Mouse (Mus musculus) neural tube, postnatal 0 days (tissue): ENCODE measurements around the gene Slc25a11. TPM values are rescaled to one million over a fixed set of nuclear protein-coding genes. Genes with fewer than 3 reads are reported as not detected.

Experiments
- polyA plus RNA-seq: library from polyadenylated mRNA; unstranded; fragments of >200 nt; fragmentation: Nextera tagmentation; extraction: Ambion mirVana; gene quantifications from 2 replicates; pipeline ENCODE4 v1.2.1, GENCODE M21; 2015

The Slc25a11 gene
- polyA plus RNA-seq = 162 TPM in 2 replicates

DNA sequence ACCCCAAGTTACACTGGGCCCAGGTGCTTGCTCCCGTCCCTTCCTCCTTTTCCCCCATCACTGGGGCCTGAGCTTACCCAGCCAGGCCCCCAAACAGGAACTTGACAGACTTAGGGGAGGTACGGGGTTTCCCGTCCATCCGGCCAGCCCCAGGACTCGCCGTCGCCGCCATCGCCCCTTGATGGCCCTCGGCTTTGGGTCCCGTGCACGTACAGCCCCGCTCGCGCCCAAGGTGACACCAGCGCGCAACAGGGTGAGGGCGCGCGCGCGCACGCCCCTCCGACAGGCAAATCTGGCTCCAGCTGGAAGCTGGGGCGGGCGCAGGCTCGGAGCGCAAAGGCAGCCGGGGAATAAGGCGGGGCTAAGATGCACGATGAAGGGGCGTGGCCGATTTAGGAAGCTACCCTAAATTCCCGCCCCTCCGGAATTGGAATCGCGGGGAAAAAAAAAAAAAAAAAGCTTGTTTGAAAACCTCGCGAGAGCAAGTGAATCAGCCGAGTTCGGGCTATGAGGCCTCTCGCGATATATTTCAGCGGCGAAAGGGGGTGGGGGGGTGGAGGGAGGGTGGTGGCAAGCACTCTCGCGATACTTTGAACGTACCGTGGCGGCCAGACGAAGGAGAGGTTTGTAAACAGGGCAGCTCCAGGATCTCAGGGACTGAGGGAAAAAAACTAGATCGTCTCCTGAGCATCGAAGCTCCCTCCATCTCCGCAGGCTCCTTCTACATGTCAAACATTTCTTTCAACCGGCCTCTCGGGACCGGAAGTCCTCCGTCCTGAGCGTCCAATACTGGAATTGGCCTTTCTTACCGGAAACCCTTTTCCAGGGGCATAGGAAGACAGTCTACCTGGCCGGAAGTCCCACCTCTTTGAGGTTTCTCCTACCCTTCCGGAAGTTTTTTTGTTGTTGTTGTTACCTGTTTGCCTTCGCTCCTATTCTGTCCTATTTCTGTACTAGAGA, at the start of gene Slc25a11, which contains the start of gene Rnf167:
TSS of gene Slc25a11 (minus strand) at position 789 of the 960 bp plus-strand sequence.
TSS of gene Rnf167 (plus strand) at position 545 of the 960 bp plus-strand sequence.

DNA sequence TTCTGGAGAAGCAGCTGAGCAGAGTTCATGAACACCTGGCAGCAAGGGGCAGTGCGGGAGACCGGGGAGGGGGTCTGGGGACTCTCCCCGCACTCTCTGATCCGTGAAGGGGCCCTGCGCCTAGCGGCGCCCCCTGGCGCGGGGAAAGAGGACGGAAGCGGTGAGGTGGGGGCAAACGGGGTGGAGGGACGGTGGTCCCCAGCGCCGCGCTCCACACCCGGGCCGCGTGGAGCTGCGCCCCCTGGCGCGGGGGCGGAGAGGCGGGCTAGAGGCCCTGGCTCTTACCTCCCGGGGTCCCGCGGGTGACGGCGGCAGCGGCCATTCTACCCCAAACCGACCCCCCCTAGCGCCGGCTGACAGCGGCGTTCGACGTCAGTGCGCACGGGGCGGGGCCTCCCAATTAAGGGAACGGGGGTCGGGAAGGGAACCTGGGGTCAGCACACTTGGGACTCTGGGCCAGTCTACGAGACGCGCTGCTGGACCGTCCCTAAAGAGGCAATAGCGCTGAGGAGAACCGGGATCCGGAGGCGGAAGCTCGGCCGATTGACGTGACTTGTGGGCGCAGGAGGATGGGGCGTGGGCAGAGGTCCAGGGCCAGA, 40.4 kb upstream of the Slc25a11 start, which contains the start of gene Camta2:
TSS of gene Camta2 (minus strand) at position 505 of the 599 bp plus-strand sequence.

DNA sequence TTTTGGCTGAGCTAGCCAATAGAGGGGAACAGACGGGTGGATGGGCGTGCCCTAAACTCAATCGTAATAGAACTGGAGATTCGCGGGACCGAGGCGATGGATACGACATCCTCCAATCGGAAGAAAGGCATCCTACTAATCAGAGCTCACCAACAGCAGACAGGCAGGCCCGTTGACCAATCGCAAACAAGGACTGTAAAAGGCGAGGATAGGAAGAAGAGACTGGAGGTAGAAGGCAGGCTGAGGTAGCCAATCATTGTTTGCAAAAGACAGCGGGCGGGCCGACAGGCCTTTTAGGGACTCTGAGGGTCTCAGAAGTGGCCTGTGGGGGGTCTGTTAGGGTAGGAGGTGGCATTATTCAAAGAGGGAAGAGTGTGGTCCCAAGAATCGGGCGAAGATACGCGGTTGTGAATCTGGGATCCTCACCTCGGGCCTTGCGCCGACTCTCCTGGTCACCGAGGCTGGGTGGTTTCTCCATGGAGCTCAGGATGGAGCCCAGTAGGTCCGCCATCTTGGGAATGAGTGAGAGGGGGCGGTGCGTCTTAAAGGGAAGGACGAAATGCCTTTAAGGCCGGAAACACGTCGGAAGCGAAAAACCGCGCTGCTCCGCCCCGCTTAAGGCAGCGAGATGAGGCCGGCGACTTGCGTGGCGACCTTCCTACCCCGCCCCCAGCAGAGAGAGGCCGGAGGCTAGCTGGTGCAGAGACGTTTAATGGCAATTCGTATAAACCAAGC, 21.7 kb upstream of the Slc25a11 start, which contains the start of gene Spag7:
TSS of gene Spag7 (minus strand) at position 646 of the 735 bp plus-strand sequence.

DNA sequence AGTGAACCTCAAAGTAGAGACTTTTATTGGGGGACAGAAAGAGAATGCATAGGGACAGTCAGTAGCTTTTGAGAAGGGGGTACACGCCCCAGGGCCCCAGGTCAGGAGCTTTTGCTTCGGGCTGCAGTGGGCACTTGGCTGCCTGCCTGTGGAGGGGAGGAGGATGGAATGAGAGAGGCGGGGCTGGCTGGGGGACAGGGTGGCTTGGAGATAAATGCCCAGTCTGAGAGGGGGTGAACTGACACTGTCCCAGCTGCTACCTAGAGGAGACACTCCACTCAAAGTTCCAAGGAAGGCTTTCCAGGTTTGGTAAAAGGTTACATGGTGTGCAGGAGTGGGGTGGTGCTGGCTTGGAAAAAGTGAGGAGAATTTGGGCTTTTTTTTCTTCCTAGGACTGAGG, 9.7 kb upstream of the Slc25a11 start, which contains the start of gene Eno3:
TSS of gene Eno3 (plus strand) at position 239 of the 400 bp plus-strand sequence.

DNA sequence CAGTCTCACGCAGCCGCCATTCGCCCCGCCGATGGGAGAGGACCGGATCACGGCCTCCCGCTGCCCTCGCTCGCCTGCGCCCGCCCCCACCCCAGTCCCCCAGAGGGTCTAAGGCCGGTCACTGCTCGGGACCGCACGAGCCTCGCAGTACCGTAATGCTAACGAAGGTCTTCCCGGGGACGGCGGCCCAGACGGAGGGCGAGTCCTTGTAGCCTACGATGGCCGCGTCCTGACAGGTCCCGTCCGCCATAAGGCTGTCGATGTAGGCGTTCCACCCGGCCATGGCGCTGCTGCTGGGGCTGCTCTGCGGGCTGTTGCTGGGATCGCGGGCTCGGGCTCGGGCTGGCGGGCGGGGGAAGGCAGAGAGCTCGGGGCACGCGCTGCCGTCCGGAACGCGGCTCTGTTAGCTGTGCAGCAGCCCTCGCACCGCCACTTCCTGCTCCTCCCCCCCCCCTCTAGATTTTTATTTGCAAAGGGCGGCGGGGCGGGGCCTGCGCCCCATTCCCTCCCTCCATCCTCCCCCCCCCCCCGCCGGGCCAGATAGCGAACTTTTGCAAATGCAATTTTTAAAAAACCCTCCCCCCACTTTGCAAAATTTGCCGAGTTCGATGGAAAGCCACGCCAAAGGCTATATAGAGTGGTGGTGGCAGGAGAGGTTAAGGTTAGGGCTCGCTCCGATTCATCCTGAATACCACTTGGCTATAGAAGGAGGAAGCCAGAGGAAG, 7.1 kb upstream of the Slc25a11 start, which contains the start of gene Pfn1:
TSS of gene Pfn1 (minus strand) at position 447 of the 725 bp plus-strand sequence.

DNA sequence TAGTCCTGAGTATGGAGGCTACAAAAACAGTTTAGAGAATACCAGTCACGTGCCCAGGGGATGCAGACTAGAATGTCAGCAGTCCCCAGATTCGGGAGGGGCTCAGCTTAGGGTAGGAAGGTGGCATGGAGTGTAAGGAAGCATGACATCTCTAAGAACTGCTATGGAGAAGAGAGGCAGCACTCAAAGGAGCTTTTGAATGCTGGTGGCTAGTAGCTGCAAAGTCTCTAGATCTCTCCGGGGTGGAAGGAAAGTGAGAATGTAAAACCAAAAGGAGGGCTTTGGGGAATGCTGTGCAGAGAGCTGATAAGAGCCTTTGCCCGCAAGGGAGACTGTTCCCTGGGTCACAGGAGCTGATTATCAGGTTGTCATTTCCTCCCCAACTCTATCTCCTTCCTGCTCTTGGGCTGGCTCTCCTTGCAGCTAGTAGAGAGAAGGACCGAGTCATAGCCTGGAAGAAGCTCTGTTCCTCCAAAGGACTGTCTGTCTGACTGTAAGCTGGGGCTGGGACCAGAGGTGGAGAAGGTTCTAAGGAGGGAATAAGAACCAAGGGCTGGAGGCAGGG, 8.5 kb downstream of the Slc25a11 start, which contains the start of gene Gp1ba:
TSS of gene Gp1ba (plus strand) at position 409 of the 565 bp plus-strand sequence.

DNA sequence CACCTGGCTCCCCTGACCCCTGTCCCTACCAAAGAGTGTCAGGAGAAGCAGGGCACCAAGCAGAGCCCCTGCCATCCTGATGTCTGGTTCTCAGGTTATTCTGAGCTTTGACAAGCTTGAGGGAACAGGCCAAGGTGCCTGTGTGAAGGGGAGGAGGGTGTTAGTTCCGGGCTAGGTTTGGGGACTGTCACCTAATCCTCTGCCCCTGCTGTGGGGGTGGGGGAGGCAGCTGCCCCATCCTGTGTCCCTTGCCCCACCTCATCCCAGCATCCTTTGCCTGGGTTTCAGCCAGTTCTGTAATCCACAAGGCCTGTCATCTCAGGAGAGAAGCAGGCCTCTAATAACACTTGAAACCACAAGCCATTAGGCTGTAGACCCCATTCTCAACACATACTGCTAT, 28.2 kb downstream of the Slc25a11 start, which contains the start of gene Chrne:
TSS of gene Chrne (minus strand) at position 116 of the 400 bp plus-strand sequence.

DNA sequence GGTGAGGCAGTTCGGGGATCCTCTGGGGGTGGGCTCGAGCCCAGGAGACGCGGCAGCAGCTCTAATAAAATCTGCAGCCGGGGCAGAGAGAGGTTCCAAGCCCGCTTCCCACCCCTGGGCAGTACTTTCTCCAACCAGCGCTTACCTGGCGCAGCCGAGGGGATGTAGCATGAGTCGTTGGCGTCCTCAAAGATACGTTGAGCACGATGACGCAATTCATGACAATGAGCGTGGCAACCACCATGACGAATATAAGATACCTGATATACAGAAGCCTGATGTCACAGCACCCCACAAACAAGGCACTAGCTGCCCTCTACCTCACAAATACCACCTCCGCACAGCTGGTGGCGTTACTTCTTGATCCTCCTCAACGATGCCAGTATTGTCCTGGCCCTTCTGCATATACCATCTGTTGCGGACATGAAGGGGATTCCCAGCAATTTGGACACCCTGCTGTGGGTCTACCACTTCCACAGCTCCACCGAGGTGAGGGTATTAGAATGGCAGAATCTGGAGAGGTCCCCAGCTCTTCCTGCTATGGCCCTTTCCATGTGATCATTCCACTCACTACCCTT, 31.7 kb downstream of the Slc25a11 start, which contains the start of gene 4930544D05Rik:
TSS of gene 4930544D05Rik (plus strand) at position 333 of the 578 bp plus-strand sequence.

Other genes starting within 250 kb of the Slc25a11 start
- 23.0 and 25.1 TPM in 2 replicates for gene Pelp1, start 237.4 kb downstream of the Slc25a11 start, polyA plus RNA-seq
- 63.1 and 70.4 TPM in 2 replicates for gene Arrb2, start 214.8 kb downstream of the Slc25a11 start, polyA plus RNA-seq
- 35.2 and 36.0 TPM in 2 replicates for gene Med11, start 195.6 kb downstream of the Slc25a11 start, polyA plus RNA-seq
- gene Zmynd15, start 188.0 kb downstream of the Slc25a11 start, polyA plus RNA-seq = 0.80 and 1.5 TPM in 2 replicates
- gene Cxcl16, start 187.5 kb downstream of the Slc25a11 start, polyA plus RNA-seq = 9.8 and 10.5 TPM in 2 replicates
- 6.2 and 6.9 TPM in 2 replicates for gene Tm4sf5, start 142.2 kb downstream of the Slc25a11 start, polyA plus RNA-seq
- 0.48 TPM in 1 of 2 replicates, not detected in the other for gene Vmo1, start 132.9 kb downstream of the Slc25a11 start, polyA plus RNA-seq
- 0.28 and 0.34 TPM in 2 replicates for gene Gltpd2, start 128.3 kb downstream of the Slc25a11 start, polyA plus RNA-seq
- 779 and 839 TPM in 2 replicates for gene Psmb6, start 122.1 kb downstream of the Slc25a11 start, polyA plus RNA-seq
- not detected in 2 replicates for gene Gm40193, start 114.5 kb downstream of the Slc25a11 start, polyA plus RNA-seq
- 20.0 and 21.7 TPM in 2 replicates for gene Pld2, start 107.4 kb downstream of the Slc25a11 start, polyA plus RNA-seq
- 15.4 and 18.3 TPM in 2 replicates for gene Mink1, start 84.6 kb downstream of the Slc25a11 start, polyA plus RNA-seq
- gene 4930544D05Rik, start 31.6 kb downstream of the Slc25a11 start, polyA plus RNA-seq = not detected in 2 replicates
- gene Chrne, start 28.3 kb downstream of the Slc25a11 start, polyA plus RNA-seq = 0.72 and 0.92 TPM in 2 replicates
- 0.22 and 0.27 TPM in 2 replicates for gene Gp1ba, start 8.4 kb downstream of the Slc25a11 start, polyA plus RNA-seq
- 86.8 and 91.5 TPM in 2 replicates for gene Rnf167, start 244 bp downstream of the Slc25a11 start, polyA plus RNA-seq
- 622 and 671 TPM in 2 replicates for gene Pfn1, start 7.2 kb upstream of the Slc25a11 start, polyA plus RNA-seq
- gene Eno3, start 9.7 kb upstream of the Slc25a11 start, polyA plus RNA-seq = 9.6 and 10.6 TPM in 2 replicates
- gene Spag7, start 21.9 kb upstream of the Slc25a11 start, polyA plus RNA-seq = 134 and 151 TPM in 2 replicates
- 32.5 and 35.4 TPM in 2 replicates for gene Camta2, start 40.6 kb upstream of the Slc25a11 start, polyA plus RNA-seq
- 2.2 and 2.5 TPM in 2 replicates for gene Inca1, start 52.7 kb upstream of the Slc25a11 start, polyA plus RNA-seq
- 2.2 and 2.5 TPM in 2 replicates for gene Kif1c, start 53.1 kb upstream of the Slc25a11 start, polyA plus RNA-seq
- gene Zfp3, start 116.7 kb upstream of the Slc25a11 start, polyA plus RNA-seq = 13.2 and 15.0 TPM in 2 replicates
- gene Scimp, start 165.1 kb upstream of the Slc25a11 start, polyA plus RNA-seq = 0.28 and 0.36 TPM in 2 replicates
- 98.5 and 103 TPM in 2 replicates for gene Rabep1, start 197.3 kb upstream of the Slc25a11 start, polyA plus RNA-seq